Mouse (Mus musculus) embryo, embryonic 9.5 days (tissue): ENCODE results near the gene Ctns.

Experiments
- DNase-seq: peaks from one replicate; pipeline ENCODE4 v3.0.0-alpha.2; 2017; ENCODE audit errors: extremely low spot score

Gene Ctns

GRCm38 (mm10) chr11:73194444-73194843 is 4.4 kb downstream of the Ctns start:
- no peak for DNase-seq

GRCm38 (mm10) chr11:73193047-73193446 is 5.8 kb downstream of the Ctns start:
- no peak for DNase-seq

- no peak for DNase-seq
Measured at GRCm38 (mm10) chr11:73187231-73187630, 11.6 kb downstream of the Ctns start.

GRCm38 (mm10) chr11:73185872-73186615 is 12.8 kb downstream of the Ctns start:
- no peak for DNase-seq

GRCm38 (mm10) chr11:73177895-73178294 is 20.9 kb downstream of the Ctns start:
- no peak for DNase-seq

- DNase-seq: peak; percentile 83
Measured at GRCm38 (mm10) chr11:73177509-73177875, 21.4 kb downstream of the Ctns start.

GRCm38 (mm10) chr11:73176608-73177508 is 22.0 kb downstream of the Ctns start, which contains the start of the genes Emc6 and Tax1bp3:
TSS of gene Emc6 (minus strand) at chr11:73177037.
TSS of gene Tax1bp3 (plus strand) at chr11:73177083.
- DNase-seq: peak; percentile 93

GRCm38 (mm10) chr11:73176186-73176585 is 22.7 kb downstream of the Ctns start:
- DNase-seq: no peak

GRCm38 (mm10) chr11:73175612-73176011 is 23.2 kb downstream of the Ctns start:
- DNase-seq: no peak

GRCm38 (mm10) chr11:73172186-73172585 is 26.7 kb downstream of the Ctns start:
- no peak for DNase-seq

GRCm38 (mm10) chr11:73169231-73169630 is 29.6 kb downstream of the Ctns start:
- DNase-seq: no peak

- no peak for DNase-seq
Measured at GRCm38 (mm10) chr11:73168576-73168975, 30.3 kb downstream of the Ctns start.

- no peak for DNase-seq
Measured at GRCm38 (mm10) chr11:73168071-73168470, 30.8 kb downstream of the Ctns start.

- DNase-seq: no peak
Measured at GRCm38 (mm10) chr11:73162284-73162683, 36.6 kb downstream of the Ctns start.

GRCm38 (mm10) chr11:73161616-73162015 is 37.2 kb downstream of the Ctns start:
- no peak for DNase-seq

GRCm38 (mm10) chr11:73160811-73161200 is 38.0 kb downstream of the Ctns start:
- no peak for DNase-seq

- peak; percentile 41 for DNase-seq
Measured at GRCm38 (mm10) chr11:73159957-73160810, 38.7 kb downstream of the Ctns start, which contains the start of gene P2rx5. TSS of gene P2rx5 (plus strand) at chr11:73160421.

- no peak for DNase-seq
Measured at GRCm38 (mm10) chr11:73155071-73155470, 43.8 kb downstream of the Ctns start.

GRCm38 (mm10) chr11:73148209-73148608 is 50.6 kb downstream of the Ctns start:
- no peak for DNase-seq

- DNase-seq: no peak
Measured at GRCm38 (mm10) chr11:73146975-73147365, 51.9 kb downstream of the Ctns start.

- no peak for DNase-seq
Measured at GRCm38 (mm10) chr11:73146026-73146974, 52.5 kb downstream of the Ctns start.
